Mouse (Mus musculus) bone marrow, adult 2 months (tissue): ENCODE measurements around the gene Zfp141.

Experiments
- CTCF ChIP-seq: fragments of 200-500 bp; IDR thresholded peaks from 2 replicates; pipeline ENCODE4 v1.5.1; 2011; ENCODE audit warnings: low read length, control low read depth; ENCODE audit not compliant: control insufficient read depth, insufficient read depth
- POLR2A ChIP-seq: fragments of 200-500 bp; IDR thresholded peaks from 2 replicates; pipeline ENCODE4 v1.6.1; 2011; ENCODE audit warnings: low read depth, mild to moderate bottlenecking, control low read depth, low read length, borderline replicate concordance; ENCODE audit not compliant: control insufficient read depth

- TF ChIP-seq POLR2A (no peak), CTCF (no peak)
These were observed 50.9 kb downstream of the Zfp141 start for GRCm38 (mm10) chr7:42454640-42455039.
